Mouse (Mus musculus) layer of hippocampus, postnatal 14 days (tissue): ENCODE results near the gene Tas2r115. TPM values are rescaled to one million over a fixed set of nuclear protein-coding genes. Genes with fewer than 3 reads are reported as not detected.
"Not testable (repeated sequence)": the region's sequence is repeated elsewhere in the genome, so short reads cannot be mapped to it uniquely, and the experiment has no call there.

Source experiments
- DNase-seq, 2 experiments: peaks; one replicate each; pipeline ENCODE4 v3.0.0; 2021 to 2022; ENCODE audit warnings: low spot score in 2 of 2, mixed read lengths in 1 of 2
- long read RNA-seq, 2 experiments: library from polyadenylated mRNA; stranded (forward); transcript quantifications; one replicate each; pipeline ENCODE4 v2.0.0; 2021
- total RNA-seq, 2 experiments: library from RNA; stranded (reverse); gene quantifications; 2 replicates each; pipeline ENCODE4 v1.2.3; 2021

The Tas2r115 gene
- not detected for total RNA-seq
- long read RNA-seq, experiment 1: 0 reads
- long read RNA-seq, experiment 2: 0 reads

DNA sequence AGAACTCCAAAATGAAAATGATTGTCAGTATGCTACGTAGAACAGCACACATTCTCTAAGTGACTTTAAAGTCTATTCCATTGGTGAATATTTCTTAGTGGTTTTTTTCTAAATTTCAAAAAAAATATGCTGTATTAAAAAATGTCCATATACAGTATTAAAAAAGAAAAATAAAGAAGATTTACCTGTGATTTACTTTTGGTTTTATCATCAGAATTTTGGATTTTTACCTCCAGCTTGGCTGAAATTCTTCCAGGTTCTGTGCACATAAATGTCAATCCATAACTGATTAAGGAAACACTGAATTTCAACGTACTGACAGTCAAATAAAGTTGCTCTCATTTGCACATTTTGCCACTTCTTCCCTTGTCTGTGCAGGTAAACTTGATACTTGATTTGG is at the start of gene Tas2r115:
TSS of gene Tas2r115 (minus strand) at position 101 of the 400 bp plus-strand sequence.
- no peak for DNase-seq

DNA sequence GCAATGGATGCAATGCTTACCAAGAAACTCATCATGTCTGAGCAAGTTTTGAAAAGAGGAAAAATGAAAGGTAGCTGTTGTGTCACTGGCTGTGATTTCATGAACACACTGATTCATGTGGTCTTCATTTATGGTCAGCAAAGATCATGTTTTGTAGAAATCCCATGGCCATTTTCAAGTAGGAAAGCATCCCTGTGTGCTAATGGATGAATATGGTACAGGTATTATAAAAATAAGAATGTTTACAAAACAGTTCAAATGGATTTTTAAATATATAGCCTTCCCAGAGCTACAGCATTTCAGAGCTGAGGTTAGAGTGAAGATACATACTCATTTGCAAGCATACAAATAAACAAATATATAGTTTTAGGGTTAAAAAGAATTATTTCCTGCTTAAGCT is 40.2 kb upstream of the Tas2r115 start, which contains the start of gene Tas2r136:
TSS of gene Tas2r136 (minus strand) at position 101 of the 400 bp plus-strand sequence.
- DNase-seq: no peak

DNA sequence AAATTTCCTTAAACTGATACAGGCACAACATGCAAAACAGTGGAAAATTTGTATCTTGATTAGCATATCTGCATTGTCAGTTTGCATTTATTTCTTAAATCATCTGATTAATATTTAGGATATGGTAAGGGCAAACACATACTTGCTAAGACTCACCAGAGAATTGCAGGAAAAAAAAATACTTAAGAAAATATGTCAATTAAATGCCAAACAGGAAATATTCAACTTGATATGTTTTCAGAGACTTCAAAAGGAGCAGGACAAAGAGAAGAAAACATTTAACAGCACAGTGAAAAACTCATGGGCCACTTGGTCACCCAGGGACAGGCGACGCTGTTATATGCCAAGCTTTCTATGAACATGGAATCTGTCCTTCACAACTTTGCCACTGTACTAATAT is 24.0 kb upstream of the Tas2r115 start, which contains the start of gene Tas2r102:
TSS of gene Tas2r102 (plus strand) at position 301 of the 400 bp plus-strand sequence.
- DNase-seq: no peak

DNA sequence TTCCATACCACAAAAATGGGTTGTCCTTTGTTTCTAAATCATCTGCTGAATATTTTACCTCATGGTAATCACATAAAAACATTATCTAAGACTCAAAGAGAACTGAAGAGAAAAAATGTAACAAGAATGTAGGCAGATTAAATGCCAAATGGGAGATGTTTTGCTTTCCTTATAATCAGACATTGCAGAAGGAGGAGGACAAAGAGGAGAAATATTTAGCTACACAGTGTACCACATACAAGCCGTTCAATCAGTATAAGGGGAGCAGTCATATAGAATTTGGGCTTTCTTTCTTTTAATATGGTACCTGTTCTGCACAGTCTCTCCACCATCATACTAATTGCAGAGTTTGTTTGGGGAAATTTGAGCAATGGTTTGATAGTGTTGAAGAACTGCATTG is 16.6 kb upstream of the Tas2r115 start, which contains the start of gene Tas2r124:
TSS of gene Tas2r124 (plus strand) at position 301 of the 400 bp plus-strand sequence.
- no peak for DNase-seq

DNA sequence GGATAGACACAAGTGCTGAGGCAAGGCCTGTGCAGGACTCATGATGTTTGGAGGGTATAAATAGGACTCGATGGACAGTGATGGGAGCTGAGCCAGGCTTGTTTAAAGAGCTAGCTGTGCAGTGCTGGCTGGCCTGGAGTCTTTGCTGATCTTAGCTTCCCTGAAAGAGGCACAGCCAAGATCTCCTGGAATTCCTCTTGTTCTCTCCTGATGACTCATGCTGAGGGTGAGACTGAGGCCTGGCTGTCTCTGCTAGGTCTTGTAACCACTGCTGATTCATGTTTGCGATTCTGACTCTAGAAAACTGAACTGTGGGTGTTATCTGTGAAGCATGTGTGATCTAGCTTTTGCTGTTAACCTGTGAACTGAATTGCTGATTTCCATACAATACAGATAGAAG is 12.4 kb upstream of the Tas2r115 start:
- DNase-seq: no peak

DNA sequence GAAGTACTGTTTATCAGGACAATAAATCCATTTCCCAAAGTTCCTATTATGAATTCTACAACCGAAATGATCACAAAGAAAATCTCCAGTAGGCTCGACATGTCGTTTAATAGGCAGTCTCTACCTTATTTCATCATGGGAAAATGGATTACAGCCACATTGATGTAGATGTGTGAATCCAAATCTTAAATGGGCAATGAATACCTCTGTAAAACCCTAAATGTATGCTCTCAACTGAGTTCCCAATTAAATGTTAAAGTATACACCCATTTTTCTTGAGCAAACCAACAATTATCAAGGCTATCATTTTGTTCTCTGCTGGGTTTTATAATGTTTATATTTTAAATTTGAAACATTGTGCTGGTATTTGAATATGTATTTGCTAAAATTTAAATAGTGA is 26.0 kb downstream of the Tas2r115 start, which contains the start of gene Tas2r122:
TSS of gene Tas2r122 (minus strand) at position 101 of the 400 bp plus-strand sequence.
- no peak for DNase-seq

DNA sequence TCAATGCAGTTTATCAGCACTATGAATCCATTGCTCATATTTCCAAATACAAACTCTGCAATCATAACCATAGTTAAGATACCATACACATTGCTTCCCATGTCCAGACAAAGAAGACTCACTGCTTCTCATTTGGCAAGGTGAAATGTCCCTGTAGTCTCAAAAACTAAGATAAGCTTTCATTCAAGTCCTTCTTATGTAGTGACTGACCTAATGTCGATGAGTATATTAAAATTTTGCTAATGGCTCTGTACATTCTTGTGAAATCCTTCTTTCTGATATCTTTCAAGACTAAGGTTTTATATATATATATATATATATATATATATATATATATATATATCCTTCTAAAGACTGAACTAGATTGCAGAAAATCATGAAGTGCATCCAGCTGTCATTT is 36.9 kb downstream of the Tas2r115 start, which contains the start of gene Tas2r121:
TSS of gene Tas2r121 (minus strand) at position 101 of the 400 bp plus-strand sequence.
- no peak for DNase-seq

DNA sequence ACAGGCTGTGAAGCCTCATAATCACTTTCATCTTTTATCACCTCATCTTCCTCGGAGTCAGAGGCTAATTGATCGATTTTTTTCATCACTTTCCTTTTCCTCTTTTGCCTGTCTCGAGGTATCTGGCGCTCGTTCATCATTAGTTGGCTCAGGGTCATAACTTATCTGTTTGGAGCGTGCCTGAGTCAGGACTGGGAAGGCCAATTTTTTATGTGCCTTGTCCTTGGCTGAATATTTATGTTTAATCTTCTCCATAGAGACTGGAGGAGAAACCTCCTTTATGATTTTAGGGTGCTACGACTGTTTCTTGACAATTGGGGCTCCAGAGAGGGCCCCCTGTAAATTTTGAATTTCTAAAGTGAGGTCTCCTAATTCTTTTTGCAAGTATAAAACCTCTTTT is 46.2 kb downstream of the Tas2r115 start:
- not testable (repeated sequence) for DNase-seq

Other genes starting within 250 kb of the Tas2r115 start
- gene Prh1, start 168.2 kb downstream of the Tas2r115 start, total RNA-seq: not detected
- not detected for gene Prp2, start 142.1 kb downstream of the Tas2r115 start, total RNA-seq
- not detected for gene A630073D07Rik, start 86.5 kb downstream of the Tas2r115 start, total RNA-seq
- not detected for gene Tas2r120, start 81.1 kb downstream of the Tas2r115 start, total RNA-seq
- gene Tas2r121, start 37.0 kb downstream of the Tas2r115 start, total RNA-seq: not detected
- gene Tas2r122, start 26.1 kb downstream of the Tas2r115 start, total RNA-seq: not detected
- not detected for gene Tas2r124, start 16.7 kb upstream of the Tas2r115 start, total RNA-seq
- gene Tas2r102, start 24.1 kb upstream of the Tas2r115 start, total RNA-seq: not detected
- gene Tas2r136, start 40.1 kb upstream of the Tas2r115 start, total RNA-seq: not detected
- not detected for gene Tas2r117, start 64.8 kb upstream of the Tas2r115 start, total RNA-seq
- gene Tas2r123, start 109.1 kb upstream of the Tas2r115 start, total RNA-seq: not detected
- gene Tas2r116, start 117.4 kb upstream of the Tas2r115 start, total RNA-seq: not detected
- not detected for gene Tas2r110, start 130.0 kb upstream of the Tas2r115 start, total RNA-seq
- not detected for gene Tas2r113, start 155.0 kb upstream of the Tas2r115 start, total RNA-seq
- not detected for gene Tas2r125, start 171.6 kb upstream of the Tas2r115 start, total RNA-seq
- gene Tas2r129, start 213.1 kb upstream of the Tas2r115 start, total RNA-seq: not detected
- not detected for gene Tas2r131, start 219.9 kb upstream of the Tas2r115 start, total RNA-seq
- gene Tas2r109, start 242.9 kb upstream of the Tas2r115 start, total RNA-seq: not detected